Mouse (Mus musculus) cortical plate, adult 2 months (tissue): Measurements from ENCODE around the gene Ice1.

Source experiments
- CTCF ChIP-seq: fragments of 200-500 bp; IDR thresholded peaks from 2 replicates; pipeline ENCODE4 v1.5.1; 2011; ENCODE audit warnings: mild to moderate bottlenecking, control low read depth, low read length; ENCODE audit not compliant: insufficient read depth; ENCODE audit errors: extremely low read depth
- POLR2A ChIP-seq: fragments of 200-500 bp; IDR thresholded peaks from 2 replicates; pipeline ENCODE4 v1.6.1; 2011; ENCODE audit warnings: mild to moderate bottlenecking, low read length, control low read depth; ENCODE audit not compliant: insufficient read depth; ENCODE audit errors: extremely low read depth

GRCm38 (mm10) chr13:70545261-70545660 lies 92.2 kb downstream of the Ice1 start:
- TF ChIP-seq CTCF, result peak; percentile 63
- TF ChIP-seq POLR2A, result no peak
